Mouse (Mus musculus): ENCODE results near the gene Stambp. TPM values are rescaled to one million over a fixed set of nuclear protein-coding genes. Genes with fewer than 3 reads are reported as not detected.

Gene Stambp
- polyA plus RNA-seq, 1 experiment from 2014 or later, result 52.4 TPM

DNA sequence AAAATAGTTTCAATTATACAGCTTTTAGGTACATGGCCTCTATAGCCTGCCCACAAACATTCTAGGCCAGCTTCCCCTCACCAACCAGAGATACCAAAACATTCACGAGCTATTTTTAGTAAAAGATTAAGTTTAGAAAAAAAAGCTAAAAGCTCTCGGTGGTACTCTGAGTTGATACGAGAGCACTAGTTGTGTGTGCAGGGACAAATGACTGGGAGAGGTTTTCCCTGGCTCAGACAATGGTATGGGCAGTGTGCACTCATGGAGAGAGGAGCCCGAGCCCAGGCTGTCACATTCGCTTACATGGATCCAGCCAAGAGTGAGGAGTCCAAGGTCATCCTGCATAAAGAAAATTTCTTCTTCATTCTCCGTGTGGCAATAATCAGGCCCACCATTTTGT lies 16.6 kb downstream of the Stambp start:
- no peak overlapping the region for H3K27ac ChIP-seq (replicated peaks)
- H3K9ac ChIP-seq (replicated peaks), result no peak overlapping the region
- H3K36me3 ChIP-seq, result peaks cover 66% of the 10 kb centered on the region
- H3K4me2 ChIP-seq (replicated peaks), result no peak overlapping the region
- H3K9me3 ChIP-seq, result no peaks in the 10 kb centered on the region
- H3K27me3 ChIP-seq, result no peaks in the 10 kb centered on the region
- 91% methylated on average over 6 of the region's 6 CpGs for WGBS
- no peak for ATAC-seq (replicated peaks)
- no peak overlapping the region for H3K4me3 ChIP-seq
- no peaks in the 10 kb centered on the region for H3K4me1 ChIP-seq

- WGBS, result 28% methylated on average over 5 of the region's 5 CpGs
- Histone ChIP-seq H3K27ac (replicated peaks) (no peak overlapping the region), H3K9ac (replicated peaks) (no peak overlapping the region), H3K27me3 (no peaks in the 10 kb centered on the region), H3K4me2 (replicated peaks) (no peak overlapping the region), H3K4me3 (no peak overlapping the region), H3K36me3 (peaks cover 41% of the 10 kb centered on the region), H3K4me1 (no peaks in the 10 kb centered on the region), H3K9me3 (no peaks in the 10 kb centered on the region)
- no peak for ATAC-seq (replicated peaks)
Measured at GRCm38 (mm10) chr6:83548346-83548745, 24.2 kb downstream of the Stambp start.

GRCm38 (mm10) chr6:83545778-83546177 lies 26.8 kb downstream of the Stambp start:
- WGBS, result 71% methylated on average over 3 of the region's 3 CpGs
- Histone ChIP-seq H3K27ac (replicated peaks) (no peak overlapping the region), H3K27me3 (no peaks in the 10 kb centered on the region), H3K36me3 (peaks cover 32% of the 10 kb centered on the region), H3K4me1 (no peaks in the 10 kb centered on the region), H3K9ac (replicated peaks) (no peak overlapping the region), H3K4me3 (no peak overlapping the region), H3K4me2 (replicated peaks) (no peak overlapping the region), H3K9me3 (no peaks in the 10 kb centered on the region)
- no peak for ATAC-seq (replicated peaks)

GRCm38 (mm10) chr6:83541756-83542456 lies 30.6 kb downstream of the Stambp start:
- Histone ChIP-seq H3K4me3 (no peak overlapping the region), H3K4me2 (replicated peaks) (no peak overlapping the region), H3K27ac (replicated peaks) (peak overlapping the region; percentile 39), H3K4me1 (no peaks in the 10 kb centered on the region), H3K27me3 (no peaks in the 10 kb centered on the region), H3K36me3 (peaks cover 24% of the 10 kb centered on the region), H3K9me3 (no peaks in the 10 kb centered on the region), H3K9ac (replicated peaks) (no peak overlapping the region)
- ATAC-seq (replicated peaks), result no peak
- 62% methylated on average over 11 of the region's 11 CpGs for WGBS

DNA sequence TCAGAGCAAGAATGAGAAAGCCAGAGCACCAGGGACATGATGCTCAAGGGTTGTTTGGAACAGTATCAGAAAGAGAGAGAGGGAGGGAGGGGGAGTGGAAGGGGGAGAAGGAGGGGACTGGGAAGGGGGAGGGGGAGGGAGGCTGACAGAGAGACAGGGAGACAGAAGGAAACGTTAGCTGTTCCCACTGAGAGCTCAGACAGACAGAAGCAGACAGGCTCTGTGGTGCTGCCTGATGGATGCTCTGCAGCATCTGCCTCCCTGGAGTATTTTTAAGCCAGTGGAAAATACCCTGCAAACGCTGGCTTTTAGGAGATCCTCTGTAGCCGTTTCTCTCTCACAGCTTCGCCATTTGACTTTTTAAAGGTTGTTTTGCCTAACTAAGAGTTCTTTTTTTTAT lies 32.5 kb downstream of the Stambp start:
- Histone ChIP-seq H3K27me3 (no peaks in the 10 kb centered on the region), H3K4me1 (no peaks in the 10 kb centered on the region), H3K4me2 (replicated peaks) (no peak overlapping the region), H3K27ac (replicated peaks) (no peak overlapping the region), H3K36me3 (0 out of 2 replicates have a peak, but pooled peaks cover 7% of the 10 kb centered on the region), H3K9me3 (no peaks in the 10 kb centered on the region), H3K4me3 (no peak overlapping the region), H3K9ac (replicated peaks) (no peak overlapping the region)
- 45% methylated on average over 4 of the region's 4 CpGs for WGBS
- ATAC-seq (replicated peaks), result no peak

- no peaks in the 10 kb centered on the region for H3K9me3 ChIP-seq
- no peak overlapping the region for H3K4me3 ChIP-seq
- no peak overlapping the region for H3K27ac ChIP-seq (replicated peaks)
- no peaks in the 10 kb centered on the region for H3K4me1 ChIP-seq
- 33% methylated on average over 6 of the region's 6 CpGs for WGBS
- H3K9ac ChIP-seq (replicated peaks), result no peak overlapping the region
- no peak overlapping the region for H3K4me2 ChIP-seq (replicated peaks)
- no peaks in the 10 kb centered on the region for H3K36me3 ChIP-seq
- H3K27me3 ChIP-seq, result no peaks in the 10 kb centered on the region
- no peak for ATAC-seq (replicated peaks)
Measured at GRCm38 (mm10) chr6:83536795-83537059, 35.8 kb downstream of the Stambp start.

GRCm38 (mm10) chr6:83536028-83536794 lies 36.3 kb downstream of the Stambp start, which contains the start of gene Actg2:
Actg2 (minus strand) TSS chr6:83536265.
- no peaks in the 10 kb centered on the region for H3K4me1 ChIP-seq
- no peaks in the 10 kb centered on the region for H3K9me3 ChIP-seq
- H3K4me3 ChIP-seq, result no peak within 1 kb of the TSS
- H3K9ac ChIP-seq (replicated peaks), result no peak within 1 kb of the TSS
- no peaks in the 10 kb centered on the region for H3K36me3 ChIP-seq
- H3K4me2 ChIP-seq (replicated peaks), result no peak within 1 kb of the TSS
- WGBS, result 59% methylated on average over 12 of the region's 12 CpGs
- H3K27me3 ChIP-seq, result no peaks in the 10 kb centered on the region
- no peak for ATAC-seq (replicated peaks)
- no peak within 1 kb of the TSS for H3K27ac ChIP-seq (replicated peaks)

DNA sequence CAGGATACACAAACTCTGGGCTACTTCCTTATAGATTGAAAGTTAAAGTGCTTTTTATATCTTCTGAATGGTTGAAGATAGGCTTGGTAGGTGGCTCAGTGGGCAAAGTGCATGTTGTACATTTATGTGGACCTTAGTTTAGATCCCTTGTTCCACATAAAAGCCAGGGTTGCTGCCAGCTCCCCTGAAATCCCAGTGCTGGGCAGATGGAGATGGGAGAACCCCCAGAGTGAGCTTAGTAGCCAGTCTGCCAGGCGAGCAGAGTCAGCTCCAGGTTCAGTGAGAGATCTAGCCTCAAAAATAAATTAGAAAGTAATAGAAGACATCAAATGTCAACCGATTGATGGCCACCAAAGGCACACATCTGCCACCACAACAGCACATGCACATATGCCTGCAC lies 39.9 kb downstream of the Stambp start:
- Histone ChIP-seq H3K4me3 (no peak overlapping the region), H3K4me2 (replicated peaks) (no peak overlapping the region), H3K36me3 (no peaks in the 10 kb centered on the region), H3K9me3 (no peaks in the 10 kb centered on the region), H3K9ac (replicated peaks) (no peak overlapping the region), H3K4me1 (no peaks in the 10 kb centered on the region), H3K27me3 (no peaks in the 10 kb centered on the region), H3K27ac (replicated peaks) (no peak overlapping the region)
- 85% methylated on average over 2 of the region's 2 CpGs for WGBS
- ATAC-seq (replicated peaks), result no peak

DNA sequence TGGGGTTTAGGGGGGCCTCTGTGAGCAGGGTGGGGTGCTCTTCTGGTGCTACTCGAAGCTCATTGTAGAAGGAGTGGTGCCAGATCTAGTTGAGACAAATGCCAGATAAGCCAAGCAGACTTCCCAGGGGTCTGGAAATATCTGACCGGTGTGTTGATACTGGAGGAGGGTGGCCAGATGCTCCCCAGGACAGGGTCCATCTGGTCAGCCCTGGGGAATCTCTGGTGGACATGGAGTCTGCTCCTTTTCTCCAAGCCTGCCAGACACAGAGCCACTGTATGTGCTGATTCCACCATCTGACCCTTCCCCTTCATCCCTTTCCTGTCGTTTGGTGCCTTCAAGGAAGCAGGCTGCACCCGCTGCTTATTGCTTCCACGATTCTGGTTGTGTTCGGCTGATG lies 49.3 kb downstream of the Stambp start:
- H3K36me3 ChIP-seq, result no peaks in the 10 kb centered on the region
- no peak for ATAC-seq (replicated peaks)
- no peak overlapping the region for H3K9ac ChIP-seq (replicated peaks)
- no peaks in the 10 kb centered on the region for H3K27me3 ChIP-seq
- no peaks in the 10 kb centered on the region for H3K9me3 ChIP-seq
- no peak overlapping the region for H3K4me3 ChIP-seq
- WGBS, result 81% methylated on average over 6 of the region's 6 CpGs
- H3K4me1 ChIP-seq, result no peaks in the 10 kb centered on the region
- no peak overlapping the region for H3K27ac ChIP-seq (replicated peaks)
- no peak overlapping the region for H3K4me2 ChIP-seq (replicated peaks)

- Histone ChIP-seq H3K27me3 (no peaks in the 10 kb centered on the region), H3K4me1 (no peaks in the 10 kb centered on the region), H3K4me2 (replicated peaks) (no peak overlapping the region), H3K36me3 (no peaks in the 10 kb centered on the region), H3K9me3 (no peaks in the 10 kb centered on the region), H3K27ac (replicated peaks) (no peak overlapping the region), H3K9ac (replicated peaks) (no peak overlapping the region), H3K4me3 (no peak overlapping the region)
- no peak for ATAC-seq (replicated peaks)
- 76% methylated on average over 6 of the region's 6 CpGs for WGBS
Measured at GRCm38 (mm10) chr6:83521784-83522183, 50.7 kb downstream of the Stambp start.

- ATAC-seq (replicated peaks), result no peak
- Histone ChIP-seq H3K4me1 (no peaks in the 10 kb centered on the region), H3K4me2 (replicated peaks) (no peak overlapping the region), H3K36me3 (no peaks in the 10 kb centered on the region), H3K9me3 (no peaks in the 10 kb centered on the region), H3K27me3 (no peaks in the 10 kb centered on the region), H3K4me3 (no peak overlapping the region), H3K9ac (replicated peaks) (no peak overlapping the region), H3K27ac (replicated peaks) (no peak overlapping the region)
- WGBS, result 87% methylated on average over 3 of the region's 3 CpGs
Measured at GRCm38 (mm10) chr6:83518637-83519036, 53.9 kb downstream of the Stambp start.

GRCm38 (mm10) chr6:83515172-83515571 lies 57.4 kb downstream of the Stambp start:
- no peaks in the 10 kb centered on the region for H3K9me3 ChIP-seq
- H3K27ac ChIP-seq (replicated peaks), result no peak overlapping the region
- no peak overlapping the region for H3K9ac ChIP-seq (replicated peaks)
- H3K27me3 ChIP-seq, result no peaks in the 10 kb centered on the region
- H3K4me2 ChIP-seq (replicated peaks), result no peak overlapping the region
- ATAC-seq (replicated peaks), result no peak
- no peak overlapping the region for H3K4me3 ChIP-seq
- no peaks in the 10 kb centered on the region for H3K4me1 ChIP-seq
- no peaks in the 10 kb centered on the region for H3K36me3 ChIP-seq
- WGBS, result 73% methylated on average over 3 of the region's 3 CpGs

DNA sequence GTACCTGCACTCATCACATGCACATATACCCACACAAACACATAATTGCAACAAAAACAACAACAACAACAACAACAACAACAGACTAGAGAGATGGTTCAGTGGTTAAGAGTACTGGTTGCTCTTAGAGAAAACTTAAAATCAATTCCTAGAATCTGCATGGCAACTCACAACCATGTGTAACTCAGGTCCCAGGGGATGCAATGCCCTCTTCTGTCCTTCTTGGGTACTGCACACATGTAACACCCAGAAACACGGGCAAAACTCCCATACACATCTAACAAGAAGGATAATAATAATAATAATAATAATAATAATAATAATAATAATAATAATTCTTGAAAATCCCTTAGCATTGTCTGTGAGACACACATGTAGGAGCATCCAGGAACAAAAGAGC lies 60.0 kb downstream of the Stambp start:
- H3K9ac ChIP-seq (replicated peaks), result no peak overlapping the region
- H3K27ac ChIP-seq (replicated peaks), result no peak overlapping the region
- WGBS, result 16% methylated on average over 1 of the region's 1 CpGs
- no peak overlapping the region for H3K4me2 ChIP-seq (replicated peaks)
- H3K9me3 ChIP-seq, result no peaks in the 10 kb centered on the region
- H3K27me3 ChIP-seq, result no peaks in the 10 kb centered on the region
- no peaks in the 10 kb centered on the region for H3K4me1 ChIP-seq
- H3K4me3 ChIP-seq, result no peak overlapping the region
- peak; percentile 46 for ATAC-seq (replicated peaks)
- H3K36me3 ChIP-seq, result no peaks in the 10 kb centered on the region

Measured in forebrain, embryonic 15.5 days (tissue).